Mouse (Mus musculus) heart, embryonic 14.5 days (tissue): Measurements from ENCODE around the gene Cpsf4l. TPM values are rescaled to one million over a fixed set of nuclear protein-coding genes. Genes with fewer than 3 reads are reported as not detected.

ENCODE experiments used
- ATAC-seq: fragments of 200-750 bp; cut with Nextera tagmentation; 2 replicates; pipeline ENCODE4 v1.8.0; 2017; ENCODE audit warnings: low read depth, moderate TSS enrichment; ENCODE audit not compliant: insufficient number of reproducible peaks, insufficient read depth, low FRiP score
- H3K27ac ChIP-seq, 2 experiments: fragments of 200-500 bp in 1 of 2; fragments of 300-500 bp in 1 of 2; sonication (generic) in 1 of 2; replicated peaks in 1 of 2; 2 replicates each; pipeline ENCODE4 v1.5.1; 2012 to 2014; ENCODE audit warnings: low read depth in 2 of 2, low read length in 2 of 2, control low read depth in 1 of 2, mild to moderate bottlenecking in 1 of 2, mixed read lengths in 1 of 2; ENCODE audit not compliant: control insufficient read depth in 1 of 2, insufficient read depth in 1 of 2
- H3K27me3 ChIP-seq: fragments of 300-500 bp; sonication (generic); 2 replicates; pipeline ENCODE4 v1.6.1; 2014; ENCODE audit warnings: mild to moderate bottlenecking, low read length, control low read depth; ENCODE audit not compliant: control insufficient read depth, insufficient read depth
- H3K36me3 ChIP-seq: fragments of 300-500 bp; sonication (generic); 2 replicates; pipeline ENCODE4 v1.6.1; 2014; ENCODE audit warnings: mild to moderate bottlenecking, control low read depth, low read length, mixed read lengths; ENCODE audit not compliant: control insufficient read depth, insufficient read depth
- H3K4me1 ChIP-seq, 2 experiments: fragments of 200-500 bp in 1 of 2; fragments of 300-500 bp in 1 of 2; sonication (generic) in 1 of 2; 2 replicates each; pipeline ENCODE4 v1.6.1; 2012 to 2014; ENCODE audit warnings: low read length in 2 of 2, control low read depth in 1 of 2, mixed read lengths in 1 of 2; ENCODE audit not compliant: control insufficient read depth in 2 of 2, insufficient read depth in 2 of 2
- H3K4me2 ChIP-seq: fragments of 300-500 bp; sonication (generic); 2 replicates; pipeline ENCODE4 v1.6.1; 2014; ENCODE audit warnings: mild to moderate bottlenecking, low read length
- H3K4me3 ChIP-seq, 2 experiments: fragments of 200-500 bp in 1 of 2; fragments of 300-500 bp in 1 of 2; sonication (generic) in 1 of 2; 2 replicates each; pipeline ENCODE4 v1.5.1; 2012 to 2014; ENCODE audit warnings: low read length in 2 of 2, mild to moderate bottlenecking in 2 of 2, control low read depth in 1 of 2, low read depth in 1 of 2, moderate library complexity in 1 of 2; ENCODE audit not compliant: control insufficient read depth in 1 of 2, insufficient read depth in 1 of 2
- H3K9ac ChIP-seq: fragments of 300-500 bp; sonication (generic); 2 replicates; pipeline ENCODE4 v1.6.1; 2014; ENCODE audit warnings: mild to moderate bottlenecking, low read length
- H3K9me3 ChIP-seq: fragments of 300-500 bp; sonication (generic); 2 replicates; pipeline ENCODE4 v1.6.1; 2016; ENCODE audit warnings: low read length, control low read depth; ENCODE audit not compliant: control insufficient read depth
- WGBS: fragments of 180-500 bp; shearing (Covaris S2); extraction: QIAGEN DNeasy Blood & Tissue Kit; methylation state at CpG from one replicate; pipeline ENCODE4 v1.1.7; 2014; 5-methylcytosine and 5-hydroxymethylcytosine counted together
- polyA plus RNA-seq: library from polyadenylated mRNA; unstranded; fragments of >200 nt; fragmentation: Nextera tagmentation; extraction: Ambion mirVana; gene quantifications from 2 replicates; pipeline ENCODE4 v1.2.1, GENCODE M21; 2014

The Cpsf4l gene
- 0.18 and 0.19 TPM in 2 replicates for polyA plus RNA-seq

- peak within 1 kb of the TSS; percentile 18; the same call in 1 of the 2 replicates for H3K4me2 ChIP-seq
- H3K9ac ChIP-seq, result no peak within 1 kb of the TSS
- H3K4me1 ChIP-seq, result peaks cover 10 to 18% of the 10 kb centered on the region in 2 experiments; a peak in 3 of 4 replicates
- H3K9me3 ChIP-seq, result no peaks in the 10 kb centered on the region
- H3K27me3 ChIP-seq, result no peaks in the 10 kb centered on the region
- no peaks in the 10 kb centered on the region; the same call in 1 of the 2 replicates for H3K36me3 ChIP-seq
- peak; percentile 19; the same call in 1 of the 2 replicates for ATAC-seq
- WGBS, result 22% methylated on average over 11 of the region's 11 CpGs
- no peak within 1 kb of the TSS for H3K4me3 ChIP-seq
- no peak within 1 kb of the TSS for H3K27ac ChIP-seq
Measured at GRCm38 (mm10) chr11:113709731-113710256, at the start of gene Cpsf4l. Gene Cpsf4l (minus strand): TSS chr11:113710017.

GRCm38 (mm10) chr11:113758851-113759250 lies 49.0 kb upstream of the Cpsf4l start:
- H3K27me3 ChIP-seq, result no peaks in the 10 kb centered on the region
- H3K4me3 ChIP-seq, result no peak overlapping the region
- WGBS, result 89% methylated on average over 5 of the region's 5 CpGs
- no peak for ATAC-seq
- no peak overlapping the region for H3K27ac ChIP-seq
- peaks cover 0 to 4% of the 10 kb centered on the region in 2 experiments; a peak in 1 of 4 replicates for H3K4me1 ChIP-seq
- H3K4me2 ChIP-seq, result no peak overlapping the region
- H3K9me3 ChIP-seq, result no peaks in the 10 kb centered on the region
- H3K36me3 ChIP-seq, result no peaks in the 10 kb centered on the region
- no peak overlapping the region for H3K9ac ChIP-seq

GRCm38 (mm10) chr11:113756578-113756977 lies 46.8 kb upstream of the Cpsf4l start:
- no peaks in the 10 kb centered on the region for H3K9me3 ChIP-seq
- 95% methylated on average over 12 of the region's 12 CpGs for WGBS
- no peak for ATAC-seq
- no peak overlapping the region for H3K4me2 ChIP-seq
- H3K9ac ChIP-seq, result no peak overlapping the region
- no peaks in the 10 kb centered on the region for H3K27me3 ChIP-seq
- peaks cover 4 to 6% of the 10 kb centered on the region in 2 experiments; a peak in 3 of 4 replicates for H3K4me1 ChIP-seq
- no peak overlapping the region for H3K27ac ChIP-seq
- no peaks in the 10 kb centered on the region for H3K36me3 ChIP-seq
- H3K4me3 ChIP-seq, result no peak overlapping the region

GRCm38 (mm10) chr11:113755878-113756277 lies 46.1 kb upstream of the Cpsf4l start:
- Histone ChIP-seq H3K9ac (no peak overlapping the region), H3K9me3 (no peaks in the 10 kb centered on the region), H3K4me1 (peaks cover 4 to 6% of the 10 kb centered on the region in 2 experiments; a peak in 3 of 4 replicates), H3K36me3 (no peaks in the 10 kb centered on the region), H3K27ac (no peak overlapping the region), H3K4me2 (no peak overlapping the region), H3K4me3 (no peak overlapping the region), H3K27me3 (no peaks in the 10 kb centered on the region)
- no peak for ATAC-seq
- WGBS, result 88% methylated on average over 14 of the region's 14 CpGs

GRCm38 (mm10) chr11:113754845-113755244 lies 45.0 kb upstream of the Cpsf4l start:
- Histone ChIP-seq H3K9me3 (no peaks in the 10 kb centered on the region), H3K36me3 (no peaks in the 10 kb centered on the region), H3K4me2 (no peak overlapping the region), H3K4me1 (peaks cover 7 to 14% of the 10 kb centered on the region in 2 experiments), H3K9ac (no peak overlapping the region), H3K27me3 (no peaks in the 10 kb centered on the region), H3K27ac (no peak overlapping the region), H3K4me3 (no peak overlapping the region)
- no peak for ATAC-seq
- 50% methylated on average over 9 of the region's 9 CpGs for WGBS

- Histone ChIP-seq H3K4me1 (peaks cover 26 to 34% of the 10 kb centered on the region in 2 experiments), H3K27me3 (no peaks in the 10 kb centered on the region), H3K4me2 (peak overlapping the region; percentile 96), H3K4me3 (no peak overlapping the region), H3K9me3 (no peaks in the 10 kb centered on the region), H3K9ac (no peak overlapping the region), H3K27ac (no peak overlapping the region), H3K36me3 (no peaks in the 10 kb centered on the region; the same call in 1 of the 2 replicates)
- no peak for ATAC-seq
- 91% methylated on average over 10 of the region's 10 CpGs for WGBS
Measured at GRCm38 (mm10) chr11:113752685-113753430, 43.0 kb upstream of the Cpsf4l start.

GRCm38 (mm10) chr11:113752158-113752661 lies 42.4 kb upstream of the Cpsf4l start:
- peak overlapping the region; percentile 91 for H3K9ac ChIP-seq
- WGBS, result 22% methylated on average over 15 of the region's 15 CpGs
- H3K4me3 ChIP-seq, result peak overlapping the region; percentile 56 to 82
- H3K9me3 ChIP-seq, result no peaks in the 10 kb centered on the region
- no peaks in the 10 kb centered on the region; the same call in 1 of the 2 replicates for H3K36me3 ChIP-seq
- peaks cover 32 to 40% of the 10 kb centered on the region in 2 experiments for H3K4me1 ChIP-seq
- no peaks in the 10 kb centered on the region for H3K27me3 ChIP-seq
- 0 out of 2 replicates have a peak, but pooled peaks have one; percentile 2 for ATAC-seq
- peak overlapping the region; percentile 82 to 86 for H3K27ac ChIP-seq
- peak overlapping the region; percentile 96 for H3K4me2 ChIP-seq
